Mouse (Mus musculus) ES-Bruce4 (cell line): ENCODE measurements around the gene 4930502E18Rik. TPM values are rescaled to one million over a fixed set of nuclear protein-coding genes. Genes with fewer than 3 reads are reported as not detected.
A peak's percentile ranks its signal among the peaks of the same experiment; 100 is the strongest.

ENCODE experiments used
- H3K27ac ChIP-seq: 2 replicates; pipeline ENCODE4 v1.5.1; 2012; ENCODE audit warnings: low read length, inconsistent platforms; ENCODE audit not compliant: insufficient read depth
- H3K27me3 ChIP-seq: 2 replicates; pipeline ENCODE4 v1.6.1; 2012; ENCODE audit warnings: mild to moderate bottlenecking, low read length, inconsistent platforms; ENCODE audit not compliant: control insufficient read depth, poor library complexity, insufficient read depth, severe bottlenecking
- H3K36me3 ChIP-seq: 2 replicates; pipeline ENCODE4 v1.6.1; 2012; ENCODE audit warnings: inconsistent platforms, mild to moderate bottlenecking, low read length, moderate library complexity; ENCODE audit not compliant: control insufficient read depth, poor library complexity, insufficient read depth, severe bottlenecking
- H3K4me1 ChIP-seq: one replicate; pipeline ENCODE4 v1.8.1; 2011; ENCODE audit warnings: low read length; ENCODE audit not compliant: control insufficient read depth, insufficient read depth
- H3K4me3 ChIP-seq: 2 replicates; pipeline ENCODE4 v1.5.1; 2011; ENCODE audit warnings: low read depth, mild to moderate bottlenecking, low read length
- H3K9ac ChIP-seq: 2 replicates; pipeline ENCODE4 v1.6.1; 2012; ENCODE audit warnings: low read depth, mild to moderate bottlenecking, inconsistent platforms; ENCODE audit not compliant: poor library complexity, severe bottlenecking
- H3K9me3 ChIP-seq: replicated peaks from 2 replicates; pipeline ENCODE4 v1.6.1; 2012; ENCODE audit warnings: mild to moderate bottlenecking, low read length, inconsistent platforms; ENCODE audit not compliant: control insufficient read depth, poor library complexity, insufficient read depth, severe bottlenecking
- CTCF ChIP-seq: IDR thresholded peaks from one replicate; pipeline ENCODE4 v1.8.1; 2011; ENCODE audit warnings: low read depth, low read length
- EP300 ChIP-seq: IDR thresholded peaks from 2 replicates; pipeline ENCODE4 v1.6.1; 2011; ENCODE audit warnings: low read depth, low read length; ENCODE audit not compliant: insufficient read depth
- POLR2A ChIP-seq: IDR thresholded peaks from one replicate; pipeline ENCODE4 v1.8.1; 2011; ENCODE audit warnings: low read length; ENCODE audit not compliant: insufficient read depth
- polyA plus RNA-seq: library from polyadenylated mRNA; stranded (reverse); fragments of >200 nt; gene quantifications from 2 replicates; pipeline ENCODE4 v1.2.4, GENCODE M21; 2011; ENCODE audit warnings: low read depth; ENCODE audit not compliant: missing spikeins, insufficient read depth, insufficient read length

Gene 4930502E18Rik
- polyA plus RNA-seq, 1 experiment: not detected

DNA sequence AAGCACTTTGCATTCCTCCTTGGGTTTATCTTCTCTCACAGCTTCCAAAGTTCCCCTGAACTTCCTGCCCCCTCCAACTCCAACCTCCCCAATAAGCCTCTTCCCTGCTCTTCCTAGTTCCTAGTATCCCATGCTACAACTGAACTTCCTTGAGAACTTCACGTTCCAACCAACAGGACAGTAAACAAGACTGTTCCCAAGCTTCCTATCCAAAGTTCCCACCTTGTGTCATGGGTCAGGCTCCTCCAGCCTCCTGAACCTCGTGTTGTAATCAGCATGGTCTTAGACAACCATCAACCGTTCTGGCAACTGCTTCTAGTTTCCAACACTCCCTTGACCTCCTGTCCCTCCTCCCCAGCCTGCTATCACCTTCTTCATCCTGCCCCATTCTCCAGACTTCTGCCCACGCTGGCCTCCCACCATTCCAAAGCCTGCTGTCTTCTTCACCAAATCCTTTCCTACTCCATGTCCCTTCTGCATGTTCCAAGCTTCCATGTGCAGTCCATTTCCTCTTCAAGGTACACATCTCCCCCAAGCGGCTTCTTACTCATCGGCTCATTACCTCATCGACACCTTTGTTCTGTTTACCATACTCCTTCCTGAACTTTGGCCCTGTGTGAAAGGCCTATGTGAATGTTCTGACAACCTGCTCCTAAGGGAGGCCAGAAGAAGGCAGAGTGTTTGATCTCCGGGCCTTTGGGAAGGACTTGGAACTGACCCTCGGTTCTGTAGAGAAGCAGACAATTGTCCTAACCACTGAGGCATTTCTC is 30.4 kb upstream of the 4930502E18Rik start:
- Histone ChIP-seq H3K27me3 (no peaks in the 10 kb centered on the region), H3K4me3 (no peak overlapping the region), H3K9ac (no peak overlapping the region), H3K27ac (no peak overlapping the region), H3K9me3 (no peaks in the 10 kb centered on the region), H3K4me1 (no peaks in the 10 kb centered on the region), H3K36me3 (no peaks in the 10 kb centered on the region)
- TF ChIP-seq EP300 (no peak), POLR2A (no peak), CTCF (no peak)

DNA sequence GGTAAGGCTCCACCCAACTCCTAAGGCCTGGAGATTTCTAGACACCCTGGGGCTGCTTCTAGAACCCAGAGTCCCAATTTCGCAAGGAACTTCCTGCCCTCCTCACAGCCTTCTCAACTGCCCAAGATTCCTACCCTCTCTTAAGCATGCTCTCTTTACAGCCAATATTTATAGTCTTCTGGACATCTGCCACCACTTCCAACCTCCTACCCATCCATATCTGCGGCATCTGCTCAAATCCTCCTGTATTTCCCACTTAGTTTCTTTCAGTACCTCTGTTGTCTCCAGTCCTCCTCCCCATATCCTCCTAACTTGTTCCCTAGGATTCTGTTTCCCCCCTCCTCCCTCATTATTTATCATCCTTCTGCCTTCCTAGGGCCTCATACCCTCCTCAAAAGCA is 25.4 kb upstream of the 4930502E18Rik start:
- Histone ChIP-seq H3K27ac (no peak overlapping the region), H3K9me3 (no peaks in the 10 kb centered on the region), H3K9ac (no peak overlapping the region), H3K4me1 (no peaks in the 10 kb centered on the region), H3K27me3 (no peaks in the 10 kb centered on the region), H3K36me3 (no peaks in the 10 kb centered on the region), H3K4me3 (no peak overlapping the region)
- no peak for TF ChIP-seq POLR2A
- no peak for TF ChIP-seq EP300
- TF ChIP-seq CTCF: no peak

DNA sequence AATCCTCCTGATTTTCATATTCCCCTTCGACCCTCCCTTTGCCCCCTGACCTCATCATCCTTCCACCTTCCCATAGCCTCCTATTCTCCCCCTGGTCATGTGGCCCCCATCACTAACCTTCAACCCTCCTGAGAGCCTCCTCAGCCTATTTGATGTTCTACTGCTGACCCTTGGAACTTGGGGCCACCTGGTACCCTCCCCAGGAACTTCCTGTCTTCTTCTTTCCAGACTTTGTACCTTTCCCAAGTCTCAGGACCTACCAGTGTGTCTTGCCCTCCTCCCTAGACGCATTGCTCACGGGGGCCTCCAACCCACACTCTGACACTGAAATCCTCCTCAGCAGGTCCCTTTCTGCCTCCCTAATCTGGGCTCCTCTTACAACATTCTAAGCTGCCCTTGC is 22.0 kb upstream of the 4930502E18Rik start:
- no peaks in the 10 kb centered on the region for H3K36me3 ChIP-seq
- no peak for TF ChIP-seq CTCF
- TF ChIP-seq EP300: no peak
- no peak for TF ChIP-seq POLR2A
- no peak overlapping the region for H3K4me3 ChIP-seq
- H3K9ac ChIP-seq: no peak overlapping the region
- H3K27me3 ChIP-seq: no peaks in the 10 kb centered on the region
- H3K9me3 ChIP-seq: no peaks in the 10 kb centered on the region
- H3K4me1 ChIP-seq: no peaks in the 10 kb centered on the region
- no peak overlapping the region for H3K27ac ChIP-seq

- no peak overlapping the region for H3K9ac ChIP-seq
- H3K27me3 ChIP-seq: no peaks in the 10 kb centered on the region
Observed at GRCm38 (mm10) chrX:53715942-53716322, 8.7 kb upstream of the 4930502E18Rik start.

GRCm38 (mm10) chrX:53716323-53717182 is 8.1 kb upstream of the 4930502E18Rik start:
- 0 out of 2 replicates have a peak, but pooled peaks have one; percentile 25 for TF ChIP-seq EP300
- no peak for TF ChIP-seq CTCF
- no peaks in the 10 kb centered on the region for H3K9me3 ChIP-seq
- H3K27me3 ChIP-seq: no peaks in the 10 kb centered on the region
- no peak overlapping the region for H3K27ac ChIP-seq
- peak overlapping the region; percentile 2; the same call in 1 of the 2 replicates for H3K4me3 ChIP-seq
- H3K4me1 ChIP-seq: no peaks in the 10 kb centered on the region
- no peak overlapping the region for H3K9ac ChIP-seq
- H3K36me3 ChIP-seq: no peaks in the 10 kb centered on the region

More at GRCm38 (mm10) chrX:53715942-53716322, 8.7 kb upstream of the 4930502E18Rik start:
- TF ChIP-seq POLR2A (no peak), CTCF (no peak), EP300 (no peak)
- Histone ChIP-seq H3K9me3 (no peaks in the 10 kb centered on the region), H3K4me1 (no peaks in the 10 kb centered on the region), H3K4me3 (no peak overlapping the region; the same call in 1 of the 2 replicates), H3K36me3 (no peaks in the 10 kb centered on the region), H3K27ac (no peak overlapping the region)

GRCm38 (mm10) chrX:53728967-53729366 is 4.3 kb downstream of the 4930502E18Rik start:
- H3K4me1 ChIP-seq: no peaks in the 10 kb centered on the region
- no peaks in the 10 kb centered on the region for H3K36me3 ChIP-seq
- no peaks in the 10 kb centered on the region for H3K9me3 ChIP-seq
- no peak overlapping the region for H3K27ac ChIP-seq
- no peaks in the 10 kb centered on the region for H3K27me3 ChIP-seq
- H3K9ac ChIP-seq: no peak overlapping the region
- H3K4me3 ChIP-seq: no peak overlapping the region
- TF ChIP-seq EP300 (no peak), CTCF (no peak), POLR2A (no peak)
